28 mouse cellular contexts compared by ENCODE assay signal in genomic region chr12:76775132-76775531, GRCm38 (mm10). TPM values are rescaled to one million over a fixed set of nuclear protein-coding genes. Genes with fewer than 3 reads are reported as not detected.
DNase-seq lines count a peak whose midpoint lies in the region; ATAC-seq lines count a peak whose summit lies in the region.
"Had no signal": no experiment of that assay in that cellular context is flagged by ENCODE, and none has a peak within 500 bp of the region (broad histone marks: within the 10 kb centered on the region; RNA-seq: fewer than 3 reads in every experiment).

No protein-coding gene starts in this region.

- H3K4me2 ChIP-seq in heart, embryonic 13.5 days: no peak overlapping the region
- H3K4me2 ChIP-seq in midbrain, embryonic 11.5 days: no peak overlapping the region
- H3K4me2 ChIP-seq in midbrain, embryonic 13.5 days (replicated peaks): no peak overlapping the region
- H3K4me2 ChIP-seq: forebrain, embryonic 12.5 days; limb, embryonic 13.5 days; liver, embryonic 11.5 days; lung, embryonic 15.5 days; midbrain, embryonic 12.5 days; neural tube, embryonic 13.5 days had no signal

- WGBS in heart, embryonic 13.5 days: 42% methylated on average over 4 of the region's 4 CpGs
- WGBS in midbrain, embryonic 11.5 days: 73% methylated on average over 4 of the region's 4 CpGs
- WGBS in midbrain, embryonic 13.5 days: 75% methylated on average over 4 of the region's 4 CpGs

- peak overlapping the region; percentile 43; the same call in 1 of the 2 replicates for H3K27ac ChIP-seq in heart, embryonic 13.5 days (replicated peaks)
- H3K27ac ChIP-seq in midbrain, embryonic 11.5 days (ENCODE audit: low read depth, low read length): no peak overlapping the region
- H3K27ac ChIP-seq in midbrain, embryonic 13.5 days: no peak overlapping the region
- H3K27ac ChIP-seq: forebrain, embryonic 12.5 days; kidney, postnatal 0 days; limb, embryonic 13.5 days; lung, embryonic 15.5 days; midbrain, embryonic 12.5 days; neural tube, embryonic 13.5 days had no signal

- no peak overlapping the region for H3K9ac ChIP-seq in heart, embryonic 13.5 days
- H3K9ac ChIP-seq in midbrain, embryonic 11.5 days (ENCODE audit: low read length): no peak overlapping the region
- H3K9ac ChIP-seq in midbrain, embryonic 13.5 days (replicated peaks): no peak overlapping the region
- H3K9ac ChIP-seq: forebrain, embryonic 12.5 days; forebrain, postnatal 0 days; limb, embryonic 13.5 days; lung, embryonic 15.5 days; midbrain, embryonic 12.5 days; neural tube, embryonic 13.5 days had no signal

- H3K4me1 ChIP-seq in heart, embryonic 13.5 days: peaks cover 9% of the 10 kb centered on the region
- H3K4me1 ChIP-seq in midbrain, embryonic 11.5 days (ENCODE audit: control insufficient read depth, insufficient read depth, low read length): no peaks in the 10 kb centered on the region
- H3K4me1 ChIP-seq in midbrain, embryonic 13.5 days (replicated peaks): no peaks in the 10 kb centered on the region
- H3K4me1 ChIP-seq: forebrain, embryonic 12.5 days; lung, embryonic 15.5 days; midbrain, embryonic 12.5 days; neural tube, embryonic 13.5 days had no signal

- ATAC-seq in heart, embryonic 13.5 days (ENCODE audit: extremely low read depth, insufficient number of reproducible peaks, low FRiP score, low TSS enrichment): no peak
- ATAC-seq in midbrain, embryonic 11.5 days (ENCODE audit: low FRiP score): no peak
- ATAC-seq in midbrain, embryonic 13.5 days: no peak
- ATAC-seq: forebrain, postnatal 0 days; hindbrain, embryonic 16.5 days had no signal

- no peaks in the 10 kb centered on the region for H3K9me3 ChIP-seq in heart, embryonic 13.5 days
- no peaks in the 10 kb centered on the region for H3K9me3 ChIP-seq in midbrain, embryonic 11.5 days (ENCODE audit: control insufficient read depth, low read length)
- H3K9me3 ChIP-seq in midbrain, embryonic 13.5 days: no peaks in the 10 kb centered on the region
- H3K9me3 ChIP-seq: forebrain, embryonic 12.5 days; limb, embryonic 13.5 days; lung, embryonic 15.5 days; midbrain, embryonic 12.5 days; neural tube, embryonic 13.5 days had no signal

- no peak overlapping the region for H3K4me3 ChIP-seq in heart, embryonic 13.5 days
- no peak overlapping the region for H3K4me3 ChIP-seq in midbrain, embryonic 11.5 days (ENCODE audit: low read depth, low read length)
- no peak overlapping the region for H3K4me3 ChIP-seq in midbrain, embryonic 13.5 days (replicated peaks)
- H3K4me3 ChIP-seq: forebrain, embryonic 12.5 days; limb, embryonic 13.5 days; lung, embryonic 15.5 days; midbrain, embryonic 12.5 days; neural tube, embryonic 13.5 days had no signal

- peak; percentile 64 to 80 for DNase-seq in adrenal gland, adult (ENCODE audit: inconsistent age in 2 of 2, low spot score in 1 of 2)
- DNase-seq in adrenal gland, postnatal 4 days (ENCODE audit: low spot score in 2 of 2): no peak
- DNase-seq in heart, adult 9 months (ENCODE audit: low spot score in 2 of 2): no peak
- peak; percentile 8 for DNase-seq in midbrain, embryonic 11.5 days (ENCODE audit: low spot score, missing footprints)
- DNase-seq in adrenal gland, postnatal 36 days: peak; percentile 28
- no peak for DNase-seq in kidney, adult 8-10 months
- DNase-seq: cerebellum, adult 11-12 months; cerebellum, adult 9-11 months; forebrain, postnatal 0 days; gastrocnemius, postnatal 10 days; kidney, adult 18-20 months; kidney, postnatal 4 days had no signal

- no peaks in the 10 kb centered on the region for H3K27me3 ChIP-seq in heart, embryonic 13.5 days (replicated peaks)
- no peaks in the 10 kb centered on the region for H3K27me3 ChIP-seq in midbrain, embryonic 11.5 days (ENCODE audit: control insufficient read depth, insufficient read depth, low read length)
- H3K27me3 ChIP-seq in midbrain, embryonic 13.5 days: no peaks in the 10 kb centered on the region
- H3K27me3 ChIP-seq: CH12.LX; forebrain, embryonic 12.5 days; limb, embryonic 13.5 days; lung, embryonic 15.5 days; midbrain, embryonic 12.5 days; neural tube, embryonic 13.5 days had no signal

- peaks cover 25% of the 10 kb centered on the region for H3K36me3 ChIP-seq in heart, embryonic 13.5 days
- H3K36me3 ChIP-seq in midbrain, embryonic 11.5 days (ENCODE audit: control insufficient read depth, insufficient read depth, low read length): no peaks in the 10 kb centered on the region
- peaks cover 4% of the 10 kb centered on the region; the same call in 1 of the 2 replicates for H3K36me3 ChIP-seq in midbrain, embryonic 13.5 days
- H3K36me3 ChIP-seq: forebrain, embryonic 12.5 days had no signal

RNA-seq across cellular contexts. Expression of gene Fntb, which starts 9.7 kb away (rescaled TPM):
- total RNA-seq in adrenal gland, postnatal 4 days (2021): 10 to 100 TPM; 19.4 to 22.1 TPM
- polyA plus RNA-seq in heart, embryonic 13.5 days (2015; fragmentation: Nextera tagmentation; extraction: Ambion mirVana): 25.9 and 26.5 TPM in 2 replicates
- 42.7 and 43.5 TPM in 2 replicates for polyA plus RNA-seq in midbrain, embryonic 11.5 days (2014; fragmentation: Nextera tagmentation; extraction: Ambion mirVana)
- 33.4 and 36.8 TPM in 2 replicates for polyA plus RNA-seq in midbrain, embryonic 13.5 days (2015; fragmentation: Nextera tagmentation; extraction: Ambion mirVana)
- 10 to 100 TPM; 12.5 to 13.2 TPM for total RNA-seq in adrenal gland, postnatal 36 days (2021)

RNA-seq across cellular contexts. Expression of gene Churc1, which starts 9.8 kb away (rescaled TPM):
- 10 to 100 TPM; 82.3 to 84.2 TPM for total RNA-seq in adrenal gland, postnatal 4 days (2021)
- 155 and 187 TPM in 2 replicates for polyA plus RNA-seq in heart, embryonic 13.5 days (2015; fragmentation: Nextera tagmentation; extraction: Ambion mirVana)
- polyA plus RNA-seq in midbrain, embryonic 11.5 days (2014; fragmentation: Nextera tagmentation; extraction: Ambion mirVana): 81.9 and 86.8 TPM in 2 replicates
- polyA plus RNA-seq in midbrain, embryonic 13.5 days (2015; fragmentation: Nextera tagmentation; extraction: Ambion mirVana): 115 and 125 TPM in 2 replicates
- total RNA-seq in adrenal gland, postnatal 36 days (2021): 10 to 100 TPM; 77.8 to 87.4 TPM

RNA-seq across cellular contexts. Expression of gene Gpx2, which starts 20.2 kb away (rescaled TPM):
- total RNA-seq in adrenal gland, postnatal 4 days (2021): not detected
- 0.72 and 1.7 TPM in 2 replicates for polyA plus RNA-seq in heart, embryonic 13.5 days (2015; fragmentation: Nextera tagmentation; extraction: Ambion mirVana)
- not detected in 2 replicates for polyA plus RNA-seq in midbrain, embryonic 11.5 days (2014; fragmentation: Nextera tagmentation; extraction: Ambion mirVana)
- not detected in 2 replicates for polyA plus RNA-seq in midbrain, embryonic 13.5 days (2015; fragmentation: Nextera tagmentation; extraction: Ambion mirVana)
- not detected for total RNA-seq in adrenal gland, postnatal 36 days (2021)
- total RNA-seq: CH12.LX; common myeloid progenitor, adult 5-6 weeks; forebrain, postnatal 0 days; gastrocnemius, postnatal 10 days; granulocyte monocyte progenitor cell, adult 5-6 weeks; megakaryocyte progenitor cell, adult 5-6 weeks had no signal
- polyA plus RNA-seq: C2C12; hindbrain, embryonic 11.5 days; liver, embryonic 11.5 days; midbrain, embryonic 12.5 days had no signal

RNA-seq across cellular contexts. Expression of gene Rab15, which starts 47.6 kb away (rescaled TPM):
- 10 to 100 TPM in 1 of 2 experiments, 1 to 10 TPM in 1; 6.4 to 10.1 TPM for total RNA-seq in adrenal gland, postnatal 4 days (2021)
- polyA plus RNA-seq in heart, embryonic 13.5 days (2015; fragmentation: Nextera tagmentation; extraction: Ambion mirVana): 3.8 and 4.1 TPM in 2 replicates
- 7.7 and 10.1 TPM in 2 replicates for polyA plus RNA-seq in midbrain, embryonic 11.5 days (2014; fragmentation: Nextera tagmentation; extraction: Ambion mirVana)
- 21.1 and 22.9 TPM in 2 replicates for polyA plus RNA-seq in midbrain, embryonic 13.5 days (2015; fragmentation: Nextera tagmentation; extraction: Ambion mirVana)
- 1 to 10 TPM; 1.8 to 4.0 TPM for total RNA-seq in adrenal gland, postnatal 36 days (2021)
- total RNA-seq: common myeloid progenitor, adult 5-6 weeks; granulocyte monocyte progenitor cell, adult 5-6 weeks had no signal

Comparison
In these comparisons a context has a peak if more than half of its experiments do, and no peak if none do; other contexts are left out.
1. DNase-seq: peak in adrenal gland, adult (2 of 2), midbrain, embryonic 11.5 days (single experiment) and adrenal gland, postnatal 36 days (2 of 2); none in adrenal gland, postnatal 4 days (0 of 2), heart, adult 9 months (0 of 2) and kidney, adult 8-10 months (0 of 2).